Mouse (Mus musculus) gastrocnemius, postnatal 36 days (tissue): ENCODE data around the gene Syf2. TPM values are rescaled to one million over a fixed set of nuclear protein-coding genes. Genes with fewer than 3 reads are reported as not detected.

Experiments used
- DNase-seq, 2 experiments: peaks; one replicate each; pipeline ENCODE4 v3.0.0; 2022
- intact Hi-C: fragments of 180-260 bp; cut with DNase I; formaldehyde crosslinking; loops from one replicate; pipeline ENCODE4 v1.15.1; 2025
- total RNA-seq, 2 experiments: library from RNA; stranded (reverse); gene quantifications; 2 replicates each; pipeline ENCODE4 v1.2.3; 2021

Syf2 gene
- total RNA-seq, 2 experiments from 2014 or later: 31.4 to 39.2 TPM

DNA sequence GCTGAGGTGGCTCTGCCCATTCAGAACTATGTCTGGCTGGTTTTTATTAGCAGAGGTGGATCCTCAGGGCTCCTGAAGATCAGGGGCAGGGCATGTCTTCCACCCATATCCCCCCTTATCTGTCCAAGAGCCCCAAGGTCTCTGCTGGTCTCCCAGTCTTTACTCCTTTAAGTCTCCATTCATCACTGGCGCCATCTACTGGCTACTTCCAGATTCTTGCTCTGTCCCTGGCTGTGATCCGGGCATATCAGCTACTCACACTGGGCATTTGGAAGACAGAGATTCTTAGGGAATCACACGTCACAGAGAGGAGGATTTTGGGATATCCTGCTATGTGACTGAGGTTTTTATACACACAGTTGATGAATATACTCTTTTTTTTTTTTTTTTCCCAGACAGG is 25.6 kb downstream of the Syf2 start:
- DNase-seq: peak in 1 of 2 experiments; percentile 58
- intact Hi-C loops: no loop called here

DNA sequence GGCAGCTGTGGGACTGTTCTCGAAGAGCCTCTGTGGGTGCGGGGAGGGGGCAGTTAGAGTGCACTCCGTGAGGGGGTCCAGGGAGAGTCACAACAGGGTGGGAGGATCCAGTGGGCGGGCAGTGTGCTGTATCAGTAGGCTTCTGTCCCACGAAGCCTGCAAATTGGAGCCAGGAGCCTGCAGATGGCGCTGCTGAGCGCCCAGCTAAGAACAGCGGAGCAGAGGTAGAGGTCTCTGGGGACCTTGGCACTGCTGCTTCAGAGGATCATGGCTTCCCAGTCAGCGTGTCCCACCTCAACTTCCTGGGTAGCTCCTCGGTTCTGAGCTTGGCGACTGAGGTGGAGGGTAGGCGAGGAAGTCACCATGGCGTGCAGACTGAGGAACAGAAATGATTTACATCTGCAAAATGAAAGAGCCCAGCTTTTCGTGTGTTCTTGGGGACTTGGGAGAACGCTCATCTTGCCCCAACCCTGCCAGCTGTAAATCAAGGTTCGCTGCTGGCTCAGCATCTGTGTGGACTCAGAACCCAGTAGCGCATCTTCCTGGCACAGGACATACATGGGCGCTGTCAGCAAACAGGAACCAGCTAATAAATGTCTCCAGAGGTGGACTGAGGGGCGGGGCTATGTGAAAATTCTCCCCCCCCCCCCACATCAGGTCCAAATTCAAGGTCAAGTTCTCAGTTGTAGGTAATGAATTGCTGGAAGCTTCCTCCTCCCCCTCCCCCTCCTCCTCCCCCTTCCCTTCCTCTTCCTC is 32.5 kb downstream of the Syf2 start:
- DNase-seq: no peak
- intact Hi-C loops: no loop called here

DNA sequence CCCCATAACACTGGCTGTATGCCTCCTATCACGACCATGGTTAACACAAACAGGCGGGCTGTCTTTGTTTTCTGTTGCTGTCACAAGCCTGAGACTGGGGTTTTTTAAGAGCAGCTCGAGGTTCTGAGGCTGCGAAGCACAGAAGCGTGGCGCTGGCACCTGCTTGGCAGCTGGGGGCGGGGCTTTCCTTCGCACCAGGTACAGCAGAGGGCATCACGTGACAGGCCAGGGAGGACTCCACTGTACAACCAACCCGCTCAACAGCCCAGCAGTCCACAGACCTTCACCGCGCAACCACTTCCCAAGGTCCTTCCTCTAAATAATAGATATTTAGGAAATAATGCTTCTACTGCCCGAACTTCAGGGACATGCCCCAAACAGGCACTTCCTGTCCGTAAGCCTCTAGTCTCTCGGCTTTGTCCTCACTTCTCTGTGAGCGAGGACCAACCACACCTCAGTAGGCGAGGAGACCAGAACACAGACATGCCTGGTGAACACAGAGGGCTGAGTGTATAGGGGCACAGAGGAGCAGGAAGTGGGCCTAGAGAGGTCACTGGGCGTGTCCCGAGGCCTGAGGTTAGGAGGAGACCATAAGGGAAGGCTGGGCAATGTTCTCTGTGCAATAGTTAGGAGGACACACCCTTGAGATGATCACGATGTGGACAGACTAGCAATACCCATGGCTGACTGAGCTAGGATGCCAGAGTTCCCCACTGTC is 37.3 kb downstream of the Syf2 start:
- no peak for DNase-seq
- intact Hi-C loops: no loop called here

DNA sequence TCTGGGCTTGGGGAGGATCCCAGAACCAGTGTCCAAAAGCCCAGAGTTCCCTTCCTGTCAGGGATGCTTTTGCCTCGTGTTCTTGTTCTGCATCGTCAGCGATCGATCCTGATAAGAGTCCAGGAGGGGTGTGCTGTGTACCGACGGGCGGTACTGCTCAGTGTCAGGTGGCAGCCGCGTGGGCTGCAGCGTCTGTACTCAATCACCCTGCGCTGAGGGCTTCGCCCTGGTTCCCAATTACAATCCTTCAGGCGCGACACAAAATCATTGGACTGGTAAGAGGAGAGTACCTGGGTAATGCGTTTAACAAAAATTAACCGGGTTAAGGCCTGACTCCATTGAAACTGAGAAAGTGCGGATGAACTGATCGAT is 37.9 kb downstream of the Syf2 start:
- DNase-seq: no peak
- intact Hi-C loops: no loop called here

DNA sequence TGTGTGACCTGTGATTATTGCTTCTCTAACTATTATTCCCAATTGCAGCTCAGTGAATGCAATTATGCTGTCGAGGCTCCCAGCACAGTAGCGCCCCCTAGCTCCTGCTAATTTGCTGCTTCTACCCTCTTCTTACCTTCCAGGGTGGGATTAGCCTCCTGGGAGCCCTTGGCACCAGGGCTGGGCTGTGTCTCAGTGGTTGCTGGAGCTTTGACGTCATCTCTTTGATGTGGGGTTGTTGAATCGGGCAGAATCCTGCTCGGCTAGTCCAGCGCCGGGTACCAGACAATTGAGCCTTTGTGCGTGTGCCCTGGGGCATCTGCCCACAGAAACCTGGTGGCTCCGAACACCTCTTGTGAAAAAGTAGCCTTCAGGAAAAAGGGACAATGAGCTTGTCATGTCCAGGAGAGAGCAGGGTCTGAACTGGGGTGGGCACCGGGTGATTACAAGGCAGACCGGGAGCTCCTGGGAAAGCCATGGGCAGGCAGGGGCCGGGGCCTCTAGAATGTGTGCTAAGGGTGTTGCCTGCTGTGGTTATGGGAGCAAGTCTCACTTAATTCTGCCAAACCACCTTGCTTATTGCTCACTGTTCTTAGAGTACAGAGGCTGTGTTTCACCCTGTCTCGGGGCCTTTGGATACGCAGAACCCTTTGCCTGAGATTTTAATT is 44.7 kb downstream of the Syf2 start:
- intact Hi-C loops: no loop called here
- DNase-seq: no peak

DNA sequence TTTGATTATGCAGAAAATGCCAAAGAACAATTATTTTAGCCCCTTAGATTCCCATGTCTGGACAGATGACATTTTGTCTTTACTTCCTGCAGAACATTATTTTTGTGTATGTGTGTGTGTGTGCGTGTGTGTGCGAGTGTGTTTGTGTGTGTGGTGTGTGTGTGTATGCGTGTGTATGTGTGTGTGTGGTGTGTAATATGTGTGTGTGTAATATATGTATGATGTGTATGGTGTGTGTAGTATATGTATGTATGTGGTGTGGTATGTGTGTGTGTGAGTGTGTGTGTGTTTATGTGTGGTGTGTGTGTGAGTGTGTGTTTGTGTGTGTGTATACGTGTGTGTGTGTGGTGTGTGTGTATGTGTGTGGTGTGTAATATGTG is 45.2 kb downstream of the Syf2 start:
- DNase-seq: no peak
- intact Hi-C loops: no loop called here

DNA sequence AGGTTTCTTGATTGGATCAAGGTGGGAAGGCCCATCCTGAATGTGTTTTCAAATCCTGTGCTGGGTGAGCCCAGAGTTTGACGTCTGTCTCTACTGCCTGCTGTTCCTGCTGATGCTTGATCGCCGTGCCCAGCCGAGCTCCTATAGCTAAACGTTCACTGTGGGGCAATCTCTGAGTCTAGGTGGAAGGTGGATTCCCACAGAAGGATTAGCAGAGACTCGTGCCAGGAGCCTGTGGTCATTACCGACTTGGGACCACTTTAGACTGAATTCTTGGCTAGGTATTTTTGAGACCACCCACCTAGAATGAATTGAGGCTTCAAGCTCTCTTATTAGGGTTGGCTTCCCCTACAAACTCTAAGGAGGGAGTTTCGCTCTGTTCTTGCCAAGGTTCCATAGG is 48.2 kb downstream of the Syf2 start:
- DNase-seq: no peak
- intact Hi-C loops: no loop called here

DNA sequence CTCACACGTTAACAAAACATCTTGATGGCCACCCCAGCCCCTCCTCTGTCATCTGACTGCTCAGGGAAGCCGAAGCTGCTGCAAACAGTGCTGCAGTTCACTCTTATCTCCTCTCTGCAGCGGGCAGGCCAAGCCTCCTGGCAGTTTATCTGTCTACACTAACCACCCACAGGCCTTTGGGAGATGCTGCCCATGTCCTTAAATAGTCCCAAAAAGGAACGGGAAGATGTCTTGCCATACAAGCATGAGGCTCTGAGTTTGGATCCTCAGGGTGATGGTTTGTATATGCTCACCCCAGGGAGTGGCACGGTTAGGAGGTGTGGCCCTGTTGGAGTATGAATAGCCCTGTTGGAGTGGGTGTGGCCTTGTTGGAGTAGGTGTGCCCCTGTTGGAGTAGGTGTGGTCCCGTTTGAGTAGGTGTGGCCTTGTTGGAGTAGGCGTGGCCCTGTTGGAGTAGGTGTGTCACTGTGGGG is 51.3 kb downstream of the Syf2 start:
- intact Hi-C loops: no loop called here
- no peak for DNase-seq

DNA sequence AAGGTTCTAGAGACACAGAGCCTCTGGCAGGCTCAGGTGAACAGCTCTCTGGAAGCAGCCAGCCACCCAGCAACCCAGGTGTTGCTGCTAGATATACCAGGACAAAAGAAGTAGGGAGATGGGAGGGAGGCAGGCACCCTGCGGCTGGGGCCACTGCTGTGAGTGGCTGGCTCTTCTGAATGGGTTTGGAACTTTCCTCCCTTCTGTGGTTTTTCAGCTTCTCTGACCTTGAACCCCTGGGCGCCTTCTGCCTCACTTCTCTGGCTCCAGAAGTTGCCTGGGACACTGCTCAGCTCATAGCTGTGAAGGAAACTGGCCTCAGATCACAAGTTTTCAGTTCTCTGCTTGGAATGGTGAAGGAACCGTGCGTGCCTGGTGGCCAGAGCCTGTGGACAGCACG is 52.4 kb downstream of the Syf2 start:
- no peak for DNase-seq
- intact Hi-C loops: no loop called here

DNA sequence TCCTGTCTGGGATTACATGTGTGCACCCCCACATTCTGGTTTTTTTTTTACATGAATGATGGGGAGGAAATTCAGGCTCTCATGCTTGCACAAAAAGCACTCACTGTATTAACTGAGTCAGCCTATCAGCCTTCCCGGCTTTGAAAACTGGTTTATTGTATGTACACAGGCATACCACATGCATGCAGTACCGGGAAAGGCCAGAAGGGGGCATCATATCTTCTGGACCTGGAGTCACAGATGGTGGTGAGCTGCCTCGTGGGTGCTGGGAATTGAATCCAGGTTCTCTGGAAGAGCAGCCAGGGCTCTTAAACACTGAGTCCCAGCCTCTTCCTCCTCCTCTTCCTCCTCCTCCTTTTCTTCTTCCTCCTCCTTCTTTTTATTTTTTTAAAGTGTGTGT is 53.9 kb downstream of the Syf2 start:
- intact Hi-C loops: no loop called here
- no peak for DNase-seq

DNA sequence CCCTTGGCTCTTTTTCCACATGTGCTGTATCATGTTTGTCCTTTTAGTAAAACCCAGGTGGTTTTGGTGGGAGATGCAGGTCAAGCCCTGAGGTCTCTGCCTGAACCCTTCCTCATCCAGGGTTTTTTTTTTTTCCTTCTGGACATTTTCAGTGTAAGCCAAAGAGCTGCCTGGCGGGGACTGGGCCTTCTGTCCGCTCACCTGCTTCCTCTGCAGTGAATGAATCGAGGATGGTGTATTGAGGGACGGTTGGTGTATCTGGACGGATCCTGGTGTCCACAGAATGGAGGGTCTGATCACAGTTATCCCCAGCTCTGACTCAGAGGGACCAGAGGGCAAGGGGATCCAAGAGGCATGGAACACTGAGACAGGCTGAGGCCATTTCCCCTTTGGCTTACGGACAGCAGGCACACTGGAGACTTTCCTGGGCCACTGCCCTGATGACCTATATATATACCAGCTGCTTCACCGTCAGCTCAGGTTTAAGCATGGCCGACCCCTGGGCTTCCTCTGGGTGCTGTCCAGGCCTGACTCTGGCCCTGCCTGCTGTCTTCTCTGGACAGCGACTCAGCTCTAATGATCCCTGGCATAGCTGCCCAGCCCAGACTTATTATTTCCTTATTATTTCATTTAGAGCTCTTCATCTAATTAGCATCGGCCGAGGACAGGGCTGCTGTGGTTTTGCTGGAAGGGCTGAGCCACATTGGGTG is 55.1 kb downstream of the Syf2 start:
- DNase-seq: no peak
- intact Hi-C loops: no loop called here

DNA sequence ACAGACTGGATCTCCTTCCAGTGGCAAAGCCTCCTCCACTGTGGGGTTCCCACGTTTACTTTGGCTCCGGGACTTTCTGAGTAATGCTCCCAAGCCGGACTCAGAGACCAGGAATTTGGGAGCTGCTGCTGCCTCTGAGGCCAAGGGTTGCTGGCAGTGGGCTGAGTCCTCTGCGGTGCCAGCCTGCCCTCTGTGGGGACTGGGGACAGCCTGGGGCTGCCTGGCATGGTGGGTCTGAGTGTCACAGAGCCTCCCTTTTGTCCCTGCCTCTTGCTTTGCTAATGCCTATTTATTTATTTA is 55.6 kb downstream of the Syf2 start:
- intact Hi-C loops: no loop called here
- DNase-seq: no peak

DNA sequence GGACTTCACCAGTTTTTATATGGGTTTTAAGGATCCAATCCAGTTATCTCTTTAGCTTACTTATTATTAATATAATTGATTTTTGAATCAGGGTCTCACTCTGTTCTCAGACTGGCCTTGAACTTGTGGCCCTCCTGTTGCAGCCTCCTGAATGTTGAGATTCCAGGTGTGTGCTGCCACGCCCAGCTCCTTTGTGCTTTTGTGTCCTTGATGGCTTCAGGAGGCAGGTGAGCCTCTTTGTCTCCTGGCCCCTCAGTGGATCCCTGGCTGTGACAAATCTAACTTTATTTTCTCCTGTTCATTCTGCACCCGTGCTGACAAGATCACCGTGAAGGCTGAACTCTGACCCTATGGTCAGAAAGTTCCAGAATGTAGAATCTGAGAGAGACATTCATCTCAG is 56.3 kb downstream of the Syf2 start:
- no peak for DNase-seq

More for the DNA sequence above, 56.3 kb downstream of the Syf2 start:
- intact Hi-C loops: no loop called here

Other genes with a start within 250 kb of the Syf2 start
- 1 to 10 TPM; 3.1 to 3.8 TPM for gene Man1c1, start 226.6 kb upstream of the Syf2 start, total RNA-seq
- gene Ldlrap1, start 162.9 kb upstream of the Syf2 start, total RNA-seq: 1 to 10 TPM; 4.0 to 6.1 TPM
- gene Maco1, start 77.6 kb upstream of the Syf2 start, total RNA-seq: 10 to 100 TPM; 15.0 to 17.0 TPM
- not detected for gene Rhd, start 66.4 kb upstream of the Syf2 start, total RNA-seq
- gene Tmem50a, start 15.9 kb upstream of the Syf2 start, total RNA-seq: 10 to 100 TPM; 28.0 to 28.9 TPM
- gene Rsrp1, start 7.3 kb upstream of the Syf2 start, total RNA-seq: 100 to 1,000 TPM; 146 to 182 TPM
- under 1 TPM; 0.12 to 0.23 TPM for gene Runx3, start 189.8 kb downstream of the Syf2 start, total RNA-seq